Mouse (Mus musculus): Measurements from ENCODE around the gene Hist1h1e. TPM values are rescaled to one million over a fixed set of nuclear protein-coding genes. Genes with fewer than 3 reads are reported as not detected.
"Not testable (repeated sequence)": the region's sequence is repeated elsewhere in the genome, so short reads cannot be mapped to it uniquely, and the experiment has no call there.

Gene Hist1h1e
- 12.8 and 15.7 TPM in 2 replicates for polyA plus RNA-seq (2014; fragmentation: Nextera tagmentation; extraction: Ambion mirVana)

GRCm38 (mm10) chr13:23622175-23622671 is at the start of gene Hist1h1e:
Hist1h1e (minus strand) TSS chr13:23622558.
- 0% methylated on average over 39 of the region's 53 CpGs for WGBS
- Histone ChIP-seq H3K4me3 (ENCODE audit: low read depth, low read length) (peak within 1 kb of the TSS; percentile 69), H3K9ac (ENCODE audit: low read depth, low read length) (peak within 1 kb of the TSS; percentile 92), H3K27ac (replicated peaks; ENCODE audit: low read depth, low read length) (peak within 1 kb of the TSS; percentile 96), H3K4me2 (ENCODE audit: low read depth, low read length) (peak within 1 kb of the TSS; percentile 94)
- not testable (repeated sequence) for H3K27me3 ChIP-seq (replicated peaks; ENCODE audit: control insufficient read depth, insufficient read depth, low read length); H3K4me1 ChIP-seq (ENCODE audit: control insufficient read depth, insufficient read depth, low read length); H3K9me3 ChIP-seq (ENCODE audit: control insufficient read depth, low read length); H3K36me3 ChIP-seq (ENCODE audit: control insufficient read depth, insufficient read depth, low read length)
- peak; percentile 92 for ATAC-seq (ENCODE audit: low read depth)
- peak; percentile 94 for DNase-seq (ENCODE audit: low spot score)

- Histone ChIP-seq H3K4me3 (ENCODE audit: low read depth, low read length) (no peak overlapping the region), H3K9ac (ENCODE audit: low read depth, low read length) (no peak overlapping the region), H3K36me3 (ENCODE audit: control insufficient read depth, insufficient read depth, low read length) (no peaks in the 10 kb centered on the region), H3K27ac (replicated peaks; ENCODE audit: low read depth, low read length) (no peak overlapping the region), H3K9me3 (ENCODE audit: control insufficient read depth, low read length) (no peaks in the 10 kb centered on the region), H3K27me3 (replicated peaks; ENCODE audit: control insufficient read depth, insufficient read depth, low read length) (no peaks in the 10 kb centered on the region), H3K4me1 (ENCODE audit: control insufficient read depth, insufficient read depth, low read length) (no peaks in the 10 kb centered on the region), H3K4me2 (ENCODE audit: low read depth, low read length) (no peak overlapping the region)
- ATAC-seq (ENCODE audit: low read depth) (no peak), DNase-seq (ENCODE audit: low spot score) (peak; percentile 3)
- WGBS: 71% methylated on average over 3 of the region's 3 CpGs
Measured at GRCm38 (mm10) chr13:23662536-23662935, 40.2 kb upstream of the Hist1h1e start.

DNA sequence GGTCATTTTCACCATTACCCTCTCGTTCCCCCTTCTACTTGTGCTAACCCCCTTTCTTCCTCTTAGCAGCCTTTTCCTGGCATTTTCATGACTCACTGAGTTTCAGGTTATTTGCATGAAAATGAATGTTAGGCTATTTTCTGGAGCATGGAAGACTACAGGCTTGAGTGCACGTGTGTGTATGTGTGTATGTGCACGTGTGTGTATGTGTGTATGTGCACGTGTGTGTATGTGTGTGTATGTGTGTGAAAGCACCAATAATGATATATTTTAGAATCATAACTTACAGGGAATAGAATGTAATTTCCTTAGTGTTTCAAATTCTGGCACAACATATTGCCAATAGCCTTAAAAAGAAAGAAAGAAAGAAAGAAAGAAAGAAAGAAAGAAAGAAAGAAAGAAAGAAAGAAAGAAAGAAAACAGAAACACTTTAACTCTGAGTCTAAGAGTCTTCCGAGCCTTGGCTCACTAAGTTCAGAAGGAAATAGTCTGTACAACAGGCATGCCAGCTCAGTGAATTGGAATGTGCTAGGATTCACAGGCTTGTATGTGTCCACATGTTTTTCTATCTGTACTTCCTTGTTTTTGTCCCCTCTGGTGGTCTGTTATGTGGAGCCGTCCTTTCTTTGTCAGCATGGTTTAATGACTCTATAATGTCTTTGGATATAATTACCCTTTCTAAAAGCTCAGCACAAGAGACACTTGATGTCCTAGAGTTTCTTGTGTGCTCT is 37.4 kb upstream of the Hist1h1e start:
- Histone ChIP-seq H3K4me3 (ENCODE audit: low read depth, low read length) (no peak overlapping the region), H3K27ac (replicated peaks; ENCODE audit: low read depth, low read length) (no peak overlapping the region), H3K9ac (ENCODE audit: low read depth, low read length) (no peak overlapping the region), H3K4me1 (ENCODE audit: control insufficient read depth, insufficient read depth, low read length) (no peaks in the 10 kb centered on the region), H3K36me3 (ENCODE audit: control insufficient read depth, insufficient read depth, low read length) (no peaks in the 10 kb centered on the region), H3K4me2 (ENCODE audit: low read depth, low read length) (no peak overlapping the region), H3K27me3 (replicated peaks; ENCODE audit: control insufficient read depth, insufficient read depth, low read length) (no peaks in the 10 kb centered on the region), H3K9me3 (ENCODE audit: control insufficient read depth, low read length) (no peaks in the 10 kb centered on the region)
- ATAC-seq (ENCODE audit: low read depth): no peak
- DNase-seq (ENCODE audit: low spot score): peak; percentile 7
- 70% methylated on average over 6 of the region's 6 CpGs for WGBS

DNA sequence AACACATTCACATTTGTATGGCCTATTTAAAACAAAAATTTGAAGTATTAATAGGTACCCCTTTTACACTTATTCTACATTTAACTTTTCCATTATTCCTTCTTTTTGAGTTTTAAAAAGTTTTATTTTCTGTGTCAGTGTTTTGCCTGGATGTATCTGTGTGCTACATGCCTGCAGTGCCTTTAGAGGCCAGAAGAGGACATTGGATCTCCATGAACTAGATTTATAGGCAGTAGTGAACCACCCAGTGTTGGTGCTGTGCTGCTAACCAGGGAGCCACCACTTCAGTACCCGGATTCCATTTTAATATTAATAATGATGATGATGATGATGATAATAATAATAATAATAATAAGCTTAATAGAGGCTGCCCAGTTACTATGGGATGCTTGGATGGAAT is 8.3 kb upstream of the Hist1h1e start:
- Histone ChIP-seq H3K27ac (replicated peaks; ENCODE audit: low read depth, low read length) (no peak overlapping the region), H3K4me3 (ENCODE audit: low read depth, low read length) (no peak overlapping the region), H3K9ac (ENCODE audit: low read depth, low read length) (no peak overlapping the region), H3K4me1 (ENCODE audit: control insufficient read depth, insufficient read depth, low read length) (no peaks in the 10 kb centered on the region), H3K36me3 (ENCODE audit: control insufficient read depth, insufficient read depth, low read length) (no peaks in the 10 kb centered on the region), H3K9me3 (ENCODE audit: control insufficient read depth, low read length) (no peaks in the 10 kb centered on the region), H3K27me3 (replicated peaks; ENCODE audit: control insufficient read depth, insufficient read depth, low read length) (no peaks in the 10 kb centered on the region), H3K4me2 (ENCODE audit: low read depth, low read length) (no peak overlapping the region)
- ATAC-seq (ENCODE audit: low read depth) (no peak), DNase-seq (ENCODE audit: low spot score) (peak; percentile 12)
- 36% methylated on average over 1 of the region's 1 CpGs for WGBS

DNA sequence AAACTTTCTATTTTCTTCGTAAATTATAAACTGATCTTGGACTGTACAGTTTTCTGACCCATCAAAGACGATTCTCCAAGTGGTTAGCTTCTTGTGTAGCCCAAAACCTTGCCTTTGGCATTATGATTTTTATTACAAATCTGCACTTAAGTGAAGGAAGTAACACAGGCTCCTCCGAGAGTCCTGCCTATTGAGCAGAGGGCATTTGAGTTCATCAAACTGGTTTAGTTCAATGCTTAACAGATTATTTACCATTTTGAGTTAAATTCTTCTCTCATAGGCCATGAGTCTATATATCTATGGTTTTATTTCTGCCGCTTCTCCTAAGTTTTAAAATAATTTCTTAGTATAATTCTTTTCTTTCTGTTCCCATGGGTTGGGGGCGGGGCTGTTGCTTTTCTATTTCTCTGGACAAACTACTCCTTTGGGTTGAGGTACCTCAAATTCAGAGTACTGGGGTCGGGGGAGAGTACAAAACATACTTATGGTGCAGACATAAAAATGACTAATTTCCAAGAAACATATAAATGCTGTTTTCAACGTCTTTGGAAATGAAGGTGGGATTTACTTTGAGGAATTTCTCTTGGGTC is 598 bp upstream of the Hist1h1e start:
- H3K9ac ChIP-seq (ENCODE audit: low read depth, low read length): peak overlapping the region; percentile 92
- H3K36me3 ChIP-seq (ENCODE audit: control insufficient read depth, insufficient read depth, low read length): no peaks in the 10 kb centered on the region
- H3K27me3 ChIP-seq (replicated peaks; ENCODE audit: control insufficient read depth, insufficient read depth, low read length): no peaks in the 10 kb centered on the region
- peak overlapping the region; percentile 94 for H3K4me2 ChIP-seq (ENCODE audit: low read depth, low read length)
- peak; percentile 23 for DNase-seq (ENCODE audit: low spot score)
- 28% methylated on average over 7 of the region's 7 CpGs for WGBS
- H3K27ac ChIP-seq (replicated peaks; ENCODE audit: low read depth, low read length): peak overlapping the region; percentile 96
- H3K4me1 ChIP-seq (ENCODE audit: control insufficient read depth, insufficient read depth, low read length): peaks cover 3% of the 10 kb centered on the region; the same call in 1 of the 2 replicates
- H3K9me3 ChIP-seq (ENCODE audit: control insufficient read depth, low read length): no peaks in the 10 kb centered on the region
- no peak for ATAC-seq (ENCODE audit: low read depth)
- H3K4me3 ChIP-seq (ENCODE audit: low read depth, low read length): peak overlapping the region; percentile 69

GRCm38 (mm10) chr13:23621532-23622174 is 705 bp downstream of the Hist1h1e start:
- Histone ChIP-seq H3K9me3 (ENCODE audit: control insufficient read depth, low read length) (no peaks in the 10 kb centered on the region), H3K4me1 (ENCODE audit: control insufficient read depth, insufficient read depth, low read length) (peaks cover 3% of the 10 kb centered on the region; the same call in 1 of the 2 replicates), H3K36me3 (ENCODE audit: control insufficient read depth, insufficient read depth, low read length) (no peaks in the 10 kb centered on the region), H3K4me3 (ENCODE audit: low read depth, low read length) (peak overlapping the region; percentile 69), H3K27ac (replicated peaks; ENCODE audit: low read depth, low read length) (peak overlapping the region; percentile 96), H3K27me3 (replicated peaks; ENCODE audit: control insufficient read depth, insufficient read depth, low read length) (no peaks in the 10 kb centered on the region), H3K9ac (ENCODE audit: low read depth, low read length) (peak overlapping the region; percentile 92), H3K4me2 (ENCODE audit: low read depth, low read length) (peak overlapping the region; percentile 94)
- peak; percentile 94 for DNase-seq (ENCODE audit: low spot score)
- ATAC-seq (ENCODE audit: low read depth): peak; percentile 88
- 1% methylated on average over 18 of the region's 18 CpGs for WGBS

GRCm38 (mm10) chr13:23620733-23621531 is 1.4 kb downstream of the Hist1h1e start, which contains the start of gene Hist1h2be:
Hist1h2be (minus strand) TSS chr13:23621124.
- Histone ChIP-seq H3K27ac (replicated peaks; ENCODE audit: low read depth, low read length) (peak within 1 kb of the TSS; percentile 96), H3K36me3 (ENCODE audit: control insufficient read depth, insufficient read depth, low read length) (no peaks in the 10 kb centered on the region), H3K4me3 (ENCODE audit: low read depth, low read length) (peak within 1 kb of the TSS; percentile 69), H3K4me2 (ENCODE audit: low read depth, low read length) (peak within 1 kb of the TSS; percentile 94), H3K9me3 (ENCODE audit: control insufficient read depth, low read length) (no peaks in the 10 kb centered on the region), H3K4me1 (ENCODE audit: control insufficient read depth, insufficient read depth, low read length) (peaks cover 3% of the 10 kb centered on the region; the same call in 1 of the 2 replicates), H3K9ac (ENCODE audit: low read depth, low read length) (peak within 1 kb of the TSS; percentile 92), H3K27me3 (replicated peaks; ENCODE audit: control insufficient read depth, insufficient read depth, low read length) (no peaks in the 10 kb centered on the region)
- ATAC-seq (ENCODE audit: low read depth) (peak; percentile 85), DNase-seq (ENCODE audit: low spot score) (peak; percentile 99)
- under 1% methylated on average over 27 of the region's 27 CpGs for WGBS

Measured in embryonic facial prominence, embryonic 14.5 days (tissue).